ENCODE assay signal across 9 mouse cellular contexts in genomic region chr5:125226229-125226634, GRCm38 (mm10). TPM values are rescaled to one million over a fixed set of nuclear protein-coding genes. Genes with fewer than 3 reads are reported as not detected.
DNase-seq lines count a peak whose midpoint lies in the region; ATAC-seq and TF ChIP-seq lines count a peak whose summit lies in the region.
"Had no signal": no experiment of that assay in that cellular context is flagged by ENCODE, and none has a peak within 500 bp of the region (broad histone marks: within the 10 kb centered on the region; RNA-seq: fewer than 3 reads in every experiment).

No protein-coding gene starts in this region.

- no peaks in the 10 kb centered on the region for H3K27me3 ChIP-seq in forebrain, postnatal 0 days (ENCODE audit: insufficient read depth, low read length)
- no peaks in the 10 kb centered on the region for H3K27me3 ChIP-seq in hindbrain, embryonic 15.5 days
- no peaks in the 10 kb centered on the region for H3K27me3 ChIP-seq in neural tube, embryonic 15.5 days (replicated peaks)
- H3K27me3 ChIP-seq: heart, embryonic 13.5 days had no signal

- 24% methylated on average over 11 of the region's 12 CpGs for WGBS in forebrain, postnatal 0 days
- 22% methylated on average over 12 of the region's 12 CpGs for WGBS in hindbrain, embryonic 15.5 days
- 28% methylated on average over 12 of the region's 12 CpGs for WGBS in neural tube, embryonic 15.5 days

- peak overlapping the region; percentile 64 for H3K27ac ChIP-seq in forebrain, postnatal 0 days (ENCODE audit: low read depth, low read length)
- H3K27ac ChIP-seq in hindbrain, embryonic 15.5 days (replicated peaks): peak overlapping the region; percentile 75
- H3K27ac ChIP-seq in neural tube, embryonic 15.5 days (replicated peaks): peak overlapping the region; percentile 73
- H3K27ac ChIP-seq: heart, embryonic 13.5 days had no signal

- H3K9me3 ChIP-seq in forebrain, postnatal 0 days (ENCODE audit: low read length): 0 out of 2 replicates have a peak, but pooled peaks cover 5% of the 10 kb centered on the region
- H3K9me3 ChIP-seq in hindbrain, embryonic 15.5 days: no peaks in the 10 kb centered on the region
- 0 out of 2 replicates have a peak, but pooled peaks cover 4% of the 10 kb centered on the region for H3K9me3 ChIP-seq in neural tube, embryonic 15.5 days (replicated peaks)

- H3K36me3 ChIP-seq in forebrain, postnatal 0 days (ENCODE audit: insufficient read depth): no peaks in the 10 kb centered on the region
- no peaks in the 10 kb centered on the region for H3K36me3 ChIP-seq in hindbrain, embryonic 15.5 days
- H3K36me3 ChIP-seq in neural tube, embryonic 15.5 days: no peaks in the 10 kb centered on the region
- H3K36me3 ChIP-seq: heart, embryonic 13.5 days had no signal

- peaks cover 6% of the 10 kb centered on the region; the same call in 1 of the 2 replicates for H3K4me1 ChIP-seq in forebrain, postnatal 0 days (ENCODE audit: insufficient read depth)
- H3K4me1 ChIP-seq in hindbrain, embryonic 15.5 days (replicated peaks): peaks cover 54% of the 10 kb centered on the region
- H3K4me1 ChIP-seq in neural tube, embryonic 15.5 days: peaks cover 42% of the 10 kb centered on the region

- peak; percentile 85 for ATAC-seq in forebrain, postnatal 0 days
- peak; percentile 72 for ATAC-seq in hindbrain, embryonic 15.5 days (ENCODE audit: low FRiP score, low read depth)
- peak; percentile 63; the same call in 1 of the 2 replicates for ATAC-seq in neural tube, embryonic 15.5 days (ENCODE audit: low FRiP score)
- ATAC-seq in inflammation-experienced regulatory T-cells, adult 6 months: no peak

- no peak overlapping the region for H3K4me3 ChIP-seq in forebrain, postnatal 0 days (ENCODE audit: low read depth, low read length)
- no peak overlapping the region for H3K4me3 ChIP-seq in hindbrain, embryonic 15.5 days
- no peak overlapping the region for H3K4me3 ChIP-seq in neural tube, embryonic 15.5 days (replicated peaks)
- H3K4me3 ChIP-seq: heart, embryonic 13.5 days had no signal

- H3K4me2 ChIP-seq in forebrain, postnatal 0 days (ENCODE audit: low read depth): no peak overlapping the region
- no peak overlapping the region for H3K4me2 ChIP-seq in hindbrain, embryonic 15.5 days
- no peak overlapping the region for H3K4me2 ChIP-seq in neural tube, embryonic 15.5 days
- H3K4me2 ChIP-seq: heart, embryonic 13.5 days had no signal

- no peak overlapping the region for H3K9ac ChIP-seq in forebrain, postnatal 0 days
- H3K9ac ChIP-seq in hindbrain, embryonic 15.5 days: no peak overlapping the region
- H3K9ac ChIP-seq in neural tube, embryonic 15.5 days (replicated peaks): no peak overlapping the region
- H3K9ac ChIP-seq: heart, embryonic 13.5 days had no signal

- DNase-seq in ovary, adult 18-20 months (ENCODE audit: low spot score): peak; percentile 31
- DNase-seq in ovary, postnatal 14 days (ENCODE audit: low spot score): no peak
- DNase-seq in forebrain, postnatal 0 days: peak; percentile 83
- peak; percentile 69 to 93 for DNase-seq in left cerebral cortex, adult 8-10 months (ENCODE audit: low spot score in 2 of 2)
- no peak for DNase-seq in c-Kit-positive CD71-positive TER-119-positive erythroid progenitor cells, embryonic 14.5 days (ENCODE audit: low spot score)

- TF ChIP-seq CTCF in forebrain, postnatal 0 days (IDR thresholded peaks at IDR 0.05; ENCODE audit: low read depth): no peak

RNA-seq across cellular contexts. Expression of gene Ncor2, which starts 47.2 kb away (rescaled TPM):
- 12.7 and 13.4 TPM in 2 replicates for total RNA-seq in forebrain, postnatal 0 days (2014; rRNA removed)
- 11.6 and 16.8 TPM in 2 replicates for polyA plus RNA-seq in forebrain, postnatal 0 days (2015; fragmentation: Nextera tagmentation; extraction: Ambion mirVana)
- 26.3 and 28.7 TPM in 2 replicates for polyA plus RNA-seq in hindbrain, embryonic 15.5 days (2015; fragmentation: Nextera tagmentation; extraction: Ambion mirVana)
- total RNA-seq in left cerebral cortex, adult 8-10 months (2022): 100 to 1,000 TPM; 171 to 184 (median 179) TPM
- 24.2 and 28.5 TPM in 2 replicates for polyA plus RNA-seq in neural tube, embryonic 15.5 days (2015; fragmentation: Nextera tagmentation; extraction: Ambion mirVana)
- 1 to 10 TPM; 3.9 to 6.7 (median 4.7) TPM for polyA plus RNA-seq in inflammation-experienced regulatory T-cells, adult 6 months (2017; shearing (Covaris generic))

Comparison
In these comparisons a context has a peak if more than half of its experiments do, and no peak if none do; other contexts are left out.
1. DNase-seq: peak in ovary, adult 18-20 months (single experiment), forebrain, postnatal 0 days (single experiment) and left cerebral cortex, adult 8-10 months (2 of 2); none in ovary, postnatal 14 days (single experiment) and c-Kit-positive CD71-positive TER-119-positive erythroid progenitor cells, embryonic 14.5 days (single experiment).
2. Peak in every context shown above with its lines, with median percentiles within 50 percentile points of each other: H3K27ac ChIP-seq.